Mouse (Mus musculus): ENCODE results near the gene H2-Q6.
A peak's percentile ranks its signal among the peaks of the same experiment; 100 is the strongest.
"Not testable (repeated sequence)": the region's sequence is repeated elsewhere in the genome, so short reads cannot be mapped to it uniquely, and the experiment has no call there.

Gene H2-Q6

GRCm38 (mm10) chr17:35424624-35425416 lies at the start of gene H2-Q6:
Gene H2-Q6 (plus strand): TSS chr17:35424850.
- peak; percentile 86 for DNase-seq

DNA sequence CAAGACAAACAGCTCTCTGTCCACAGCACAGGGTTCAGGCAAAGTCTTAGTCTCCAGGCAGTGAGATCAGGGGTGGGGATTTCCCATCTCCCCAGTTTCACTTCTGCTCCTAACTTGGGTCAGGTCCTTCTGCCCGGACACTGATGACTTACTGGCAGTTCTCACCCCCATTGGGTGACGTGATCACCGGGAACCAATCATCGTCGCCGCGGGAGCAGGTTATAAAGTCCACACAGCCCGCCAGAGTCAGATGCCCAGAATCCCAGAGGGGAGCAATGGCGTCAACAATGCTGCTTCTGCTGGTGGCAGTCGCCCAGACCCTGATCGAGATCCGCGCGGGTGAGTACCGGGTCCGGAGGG lies 45.3 kb upstream of the H2-Q6 start, which contains the start of gene H2-Q4:
TSS of gene H2-Q4 (plus strand) at position 249 of the 360 bp plus-strand sequence.
- peak; percentile 97 to 99 for DNase-seq

- DNase-seq, result peak; percentile 64 to 67
Observed at GRCm38 (mm10) chr17:35379729-35380451, 44.8 kb upstream of the H2-Q6 start.

DNA sequence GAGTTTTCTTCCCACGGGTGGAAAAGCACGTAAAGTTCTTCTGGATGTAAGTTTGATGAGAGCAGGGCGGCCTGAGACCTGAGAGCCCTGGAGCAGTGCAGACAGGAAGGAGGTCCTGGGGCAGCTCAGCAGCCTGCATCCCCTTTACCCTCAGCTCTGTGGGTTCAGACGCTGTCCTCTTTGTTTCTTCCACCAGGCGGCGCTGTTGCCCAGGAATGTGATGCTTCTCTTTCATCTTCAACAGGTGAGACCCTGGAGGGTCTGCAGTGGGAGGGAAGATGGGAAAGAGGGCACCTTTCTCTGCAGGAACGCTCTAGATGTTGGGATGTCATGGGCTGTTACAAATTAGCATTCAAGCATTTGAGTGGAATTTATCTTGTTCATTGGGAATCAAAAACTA lies 34.9 kb upstream of the H2-Q6 start:
- peak; percentile 79 to 81 for DNase-seq

DNA sequence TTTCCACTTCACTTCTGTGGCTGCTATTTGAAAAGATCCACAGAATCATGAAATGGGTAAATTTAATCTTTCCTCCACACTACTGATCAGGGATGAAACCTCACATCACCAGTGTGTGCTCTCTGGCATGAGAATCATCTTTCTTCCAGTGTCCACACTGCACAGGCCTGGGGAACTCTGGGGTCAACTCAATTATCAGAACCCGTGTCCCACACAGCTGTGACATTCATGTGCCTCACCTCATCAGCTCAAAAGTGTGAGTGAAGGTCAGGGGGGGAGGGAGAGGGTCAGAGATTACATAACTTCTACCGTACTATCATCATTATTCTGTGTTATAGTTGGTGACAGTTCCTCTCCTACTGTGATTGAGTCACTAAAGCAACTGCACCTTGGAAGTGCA lies 32.0 kb upstream of the H2-Q6 start:
- peak in 1 of 2 experiments; percentile 0 for DNase-seq

DNA sequence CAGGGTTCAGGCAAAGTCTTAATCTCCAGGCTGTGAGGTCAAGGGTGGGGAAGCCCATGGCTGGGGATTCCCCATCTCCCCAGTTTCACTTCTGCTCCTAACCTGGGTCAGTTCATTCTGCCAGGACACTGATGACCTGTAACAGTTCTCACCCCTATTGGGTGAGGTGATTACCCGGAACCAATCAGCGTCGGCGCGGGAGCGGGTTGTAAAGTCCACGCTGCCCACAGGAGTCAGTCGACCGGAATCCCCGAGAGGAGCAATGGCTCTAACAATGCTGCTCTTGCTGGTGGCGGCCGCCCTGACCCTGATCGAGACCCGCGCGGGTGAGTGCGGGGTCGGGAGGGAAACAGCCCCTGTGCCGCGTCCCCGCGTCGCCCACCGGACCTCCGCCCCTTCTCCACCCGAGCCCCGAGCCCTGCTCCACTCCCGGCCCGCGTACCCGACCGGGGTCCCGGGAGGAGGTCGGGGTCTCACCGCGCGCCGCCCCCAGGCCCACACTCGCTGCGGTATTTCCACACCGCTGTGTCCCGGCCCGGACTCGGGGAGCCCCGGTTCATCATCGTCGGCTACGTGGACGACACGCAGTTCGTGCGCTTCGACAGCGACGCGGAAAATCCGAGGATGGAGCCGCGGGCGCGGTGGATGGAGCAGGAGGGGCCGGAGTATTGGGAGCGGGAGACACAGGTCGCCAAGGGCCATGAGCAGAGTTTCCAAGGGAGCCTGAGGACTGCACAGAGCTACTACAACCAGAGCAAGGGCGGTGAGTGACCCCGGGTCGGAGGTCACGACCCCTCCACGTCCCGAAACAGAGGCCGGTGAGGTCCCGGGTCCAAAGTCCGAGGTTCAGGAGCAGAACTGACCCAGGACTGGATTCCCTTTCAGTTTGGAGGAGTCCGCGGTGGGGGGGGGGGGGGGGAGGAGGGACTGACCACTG lies 30.5 kb upstream of the H2-Q6 start:
- peak; percentile 60 to 61 for DNase-seq

DNA sequence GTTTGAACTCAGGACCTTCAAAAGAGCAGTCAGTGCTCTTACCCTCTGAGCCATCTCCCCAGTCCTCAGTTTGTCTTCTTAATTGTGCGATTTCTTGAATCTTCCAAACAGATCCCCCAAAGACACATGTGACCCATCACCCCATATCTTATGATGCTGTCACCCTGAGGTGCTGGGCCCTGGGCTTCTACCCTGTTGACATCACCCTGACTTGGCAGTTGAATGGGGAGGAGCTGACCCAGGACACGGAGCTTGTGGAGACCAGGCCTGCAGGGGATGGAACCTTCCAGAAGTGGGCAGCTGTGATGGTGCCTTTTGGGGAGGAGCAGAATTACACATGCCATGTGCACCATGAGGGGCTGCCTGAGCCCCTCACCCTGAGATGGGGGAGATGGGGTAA lies 27.7 kb upstream of the H2-Q6 start:
- DNase-seq, result not testable (repeated sequence)

GRCm38 (mm10) chr17:35413057-35413456 lies 11.6 kb upstream of the H2-Q6 start:
- not testable (repeated sequence) for DNase-seq

DNA sequence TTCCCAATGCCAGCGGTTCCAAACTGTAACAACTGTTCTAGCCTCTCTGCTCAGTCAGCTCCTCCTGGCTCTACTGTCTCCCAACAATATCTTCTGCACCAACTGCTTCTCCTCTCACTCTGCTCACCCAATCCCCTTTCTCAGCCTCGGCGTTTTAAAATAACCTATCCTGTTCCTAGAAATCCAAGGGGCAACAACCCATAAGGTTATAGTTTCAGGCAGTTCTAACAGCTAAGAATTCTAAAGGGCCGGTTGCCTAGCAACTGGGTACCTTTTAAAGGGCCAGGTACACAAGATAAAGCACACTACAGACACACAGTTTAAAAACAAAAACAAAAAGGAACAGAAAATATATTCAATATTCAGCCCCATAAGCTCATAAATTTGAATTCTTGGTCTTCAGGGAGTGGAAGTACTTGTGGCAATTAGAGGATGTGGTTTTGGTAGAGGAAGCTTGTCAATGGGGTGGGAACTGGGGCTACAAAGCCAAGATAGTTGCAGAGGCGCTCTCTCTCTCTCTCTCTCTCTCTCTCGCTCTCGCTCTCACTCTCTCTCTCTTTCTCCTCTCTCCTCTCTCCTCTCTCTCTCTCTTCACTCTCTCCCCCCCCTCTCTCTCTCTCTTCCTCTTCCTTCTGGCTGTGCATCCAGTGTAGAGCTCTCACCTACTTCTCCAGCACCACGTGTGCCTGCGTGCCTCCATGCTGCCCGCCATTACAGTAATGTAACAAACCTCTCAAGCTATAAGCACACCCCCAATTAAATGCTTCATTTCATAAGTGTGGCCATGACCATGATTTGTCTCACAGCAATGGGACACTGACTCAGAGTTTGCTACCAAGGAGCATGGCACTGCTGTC lies 9.1 kb upstream of the H2-Q6 start:
- not testable (repeated sequence) for DNase-seq

DNA sequence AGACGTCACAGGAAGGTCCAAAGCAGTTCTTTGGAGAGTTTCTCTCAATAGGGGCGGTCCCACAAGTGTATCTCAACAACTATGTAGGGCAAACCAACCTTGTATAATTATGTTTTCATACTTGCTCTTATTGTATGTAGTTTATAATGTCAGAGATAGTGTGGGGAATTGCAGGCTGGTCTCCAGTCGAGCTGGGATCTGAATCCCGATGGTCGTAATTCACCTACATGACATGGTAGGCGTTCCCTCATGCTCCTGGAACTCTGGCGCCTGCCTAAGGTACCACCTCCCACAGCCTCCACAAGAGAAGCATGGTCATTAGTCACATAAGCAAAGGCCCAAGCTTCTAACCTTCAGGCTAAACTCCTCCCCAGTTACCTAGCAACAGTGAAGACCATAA lies 5.9 kb upstream of the H2-Q6 start:
- no peak for DNase-seq

DNA sequence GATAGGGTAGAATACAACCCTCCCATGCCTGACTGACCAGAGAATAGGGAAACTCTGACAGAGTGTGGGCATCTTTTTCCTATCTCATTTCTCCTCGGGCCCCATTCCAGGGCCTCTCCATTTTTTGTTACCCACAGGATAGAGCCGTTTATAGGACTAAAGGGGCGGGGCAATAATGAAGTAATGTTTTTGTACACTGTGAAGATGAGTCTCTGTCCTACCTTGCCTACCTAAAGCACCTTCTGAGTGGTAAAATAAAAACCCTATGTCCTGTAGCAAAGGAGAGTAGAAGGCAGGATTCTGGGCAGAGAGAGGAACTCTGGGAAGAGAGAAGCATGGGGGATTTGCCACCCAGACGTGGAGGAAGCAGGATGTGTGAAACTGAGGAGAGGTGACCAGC lies 5.1 kb upstream of the H2-Q6 start:
- not testable (repeated sequence) for DNase-seq

DNA sequence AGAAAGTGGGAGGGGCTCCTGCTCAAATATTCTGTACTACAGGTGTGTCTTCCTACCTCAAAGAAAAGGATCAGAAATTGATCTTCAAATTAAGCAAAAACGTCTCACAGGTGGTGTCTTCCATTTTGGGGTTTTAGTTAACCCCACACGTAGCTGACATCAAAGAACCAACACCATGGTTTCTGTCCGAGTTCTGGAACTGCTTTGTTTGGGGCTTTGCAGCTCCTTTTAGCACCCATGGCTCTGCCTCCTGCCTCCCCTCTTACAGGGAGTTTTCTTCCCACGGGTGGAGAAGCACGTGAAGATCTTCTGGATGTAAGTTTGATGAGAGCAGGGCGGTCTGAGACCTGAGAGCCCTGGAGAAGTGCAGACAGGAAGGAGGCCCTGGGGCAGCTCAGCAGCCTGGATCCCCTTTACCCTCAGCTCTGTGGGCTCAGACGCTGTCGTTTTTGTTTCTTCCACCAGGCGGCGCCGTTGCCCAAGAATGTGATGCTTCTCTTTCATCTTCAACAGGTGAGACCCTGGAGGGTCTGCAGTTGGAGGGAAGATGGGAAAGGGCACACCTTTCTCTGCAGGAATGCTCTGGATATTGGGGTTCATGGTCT lies 4.3 kb upstream of the H2-Q6 start:
- peak; percentile 76 to 81 for DNase-seq

DNA sequence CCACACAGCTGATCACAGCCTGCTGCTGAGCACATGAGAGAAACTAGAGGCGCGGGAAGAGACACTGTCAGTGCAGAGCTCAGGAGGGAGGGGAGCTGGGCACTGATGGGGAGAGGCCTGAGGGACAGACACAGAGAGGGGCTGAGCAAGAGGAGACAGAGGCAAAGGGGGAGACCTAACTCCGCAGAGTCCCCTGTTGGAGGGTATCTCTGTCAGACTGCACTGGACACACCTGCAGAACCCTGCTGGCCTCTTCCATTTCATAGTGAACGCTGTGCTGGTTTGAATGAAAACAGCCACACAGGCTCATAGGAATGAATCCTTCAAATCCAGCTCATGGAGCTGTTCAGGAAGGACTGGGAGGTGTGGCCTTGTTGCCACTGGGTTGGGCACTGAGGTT lies 3.3 kb upstream of the H2-Q6 start:
- DNase-seq, result not testable (repeated sequence)

- DNase-seq, result not testable (repeated sequence)
Observed at GRCm38 (mm10) chr17:35422360-35422759, 2.3 kb upstream of the H2-Q6 start.

- peak; percentile 46 to 49 for DNase-seq
Observed at GRCm38 (mm10) chr17:35423131-35423810, 1.4 kb upstream of the H2-Q6 start.

DNA sequence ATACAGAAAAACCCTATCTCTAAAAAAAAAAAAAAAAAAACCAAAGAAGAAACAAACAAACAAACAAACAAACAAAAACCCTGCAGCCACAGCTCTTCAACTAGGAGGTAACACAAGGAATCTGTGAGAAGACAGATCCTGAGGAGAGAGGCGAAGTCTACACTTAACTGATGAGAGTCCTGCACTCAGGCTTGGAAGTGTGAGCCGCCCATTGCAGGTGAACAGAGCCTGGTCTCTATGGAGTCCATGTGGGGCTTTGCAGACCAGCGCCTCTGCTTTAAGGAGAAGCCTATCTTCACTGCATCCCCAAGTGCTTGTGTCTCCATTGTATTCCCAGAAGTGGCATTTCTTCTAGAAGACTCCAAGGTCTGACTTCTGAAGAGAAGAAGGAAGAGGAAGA lies 544 bp upstream of the H2-Q6 start:
- peak; percentile 37 to 42 for DNase-seq

- DNase-seq, result peak; percentile 61 to 63
Observed at GRCm38 (mm10) chr17:35425474-35425873, 824 bp downstream of the H2-Q6 start.

DNA sequence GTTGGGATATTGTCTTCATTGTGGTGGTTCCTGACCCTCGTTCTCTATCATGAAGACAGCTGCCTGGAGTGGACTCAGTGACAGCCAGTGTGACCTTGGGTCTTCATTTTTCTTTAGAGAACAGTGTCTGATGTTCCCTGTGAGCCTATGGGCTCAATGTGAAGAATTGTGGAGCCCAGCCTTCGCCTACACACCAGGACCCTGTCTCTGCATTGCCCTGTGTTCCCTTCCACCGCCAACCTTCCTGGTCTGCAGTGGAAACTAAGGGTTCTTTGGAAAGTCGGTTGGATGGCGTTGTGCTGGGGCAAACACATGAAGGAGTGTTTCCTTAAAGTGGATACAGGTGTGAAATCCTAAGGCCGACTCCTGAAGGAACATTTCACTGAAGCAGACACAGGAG lies 4.2 kb downstream of the H2-Q6 start:
- not testable (repeated sequence) for DNase-seq

- not testable (repeated sequence) for DNase-seq
Observed at GRCm38 (mm10) chr17:35430671-35431070, 6.0 kb downstream of the H2-Q6 start.

DNA sequence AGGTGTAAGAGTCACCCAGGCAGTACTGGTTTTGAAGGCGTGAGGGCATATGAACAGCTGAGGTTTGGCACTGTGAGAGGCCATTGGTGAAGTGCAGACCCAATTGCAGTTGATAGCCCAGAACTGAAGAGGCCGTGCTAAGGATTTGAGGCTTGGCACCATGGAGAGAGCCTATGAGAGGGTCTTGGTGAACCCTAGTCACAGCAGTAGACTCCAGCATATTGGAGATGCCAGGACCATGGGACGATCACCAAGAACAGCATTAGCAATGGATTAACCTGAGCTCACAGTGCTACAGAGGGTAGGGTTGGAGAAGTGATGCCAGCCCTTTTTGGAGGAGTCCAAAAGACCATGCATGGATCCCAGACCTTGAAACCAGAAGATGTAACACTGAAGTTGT lies 7.5 kb downstream of the H2-Q6 start:
- DNase-seq, result not testable (repeated sequence)

- DNase-seq, result peak; percentile 67 to 74
Observed at GRCm38 (mm10) chr17:35434836-35435235, 10.2 kb downstream of the H2-Q6 start.
